Mouse (Mus musculus) cerebellum, adult 2 months (tissue): Measurements from ENCODE around the gene Fbln2.

Experiments
- CTCF ChIP-seq: fragments of 200-500 bp; IDR thresholded peaks from 2 replicates; pipeline ENCODE4 v1.5.1; 2011; ENCODE audit warnings: low read depth, mild to moderate bottlenecking, control low read depth, low read length, moderate library complexity, borderline replicate concordance; ENCODE audit not compliant: insufficient read depth
- POLR2A ChIP-seq: fragments of 200-500 bp; IDR thresholded peaks from 2 replicates; pipeline ENCODE4 v1.6.1; 2011; ENCODE audit warnings: low read length, control low read depth, borderline replicate concordance; ENCODE audit not compliant: insufficient read depth

DNA sequence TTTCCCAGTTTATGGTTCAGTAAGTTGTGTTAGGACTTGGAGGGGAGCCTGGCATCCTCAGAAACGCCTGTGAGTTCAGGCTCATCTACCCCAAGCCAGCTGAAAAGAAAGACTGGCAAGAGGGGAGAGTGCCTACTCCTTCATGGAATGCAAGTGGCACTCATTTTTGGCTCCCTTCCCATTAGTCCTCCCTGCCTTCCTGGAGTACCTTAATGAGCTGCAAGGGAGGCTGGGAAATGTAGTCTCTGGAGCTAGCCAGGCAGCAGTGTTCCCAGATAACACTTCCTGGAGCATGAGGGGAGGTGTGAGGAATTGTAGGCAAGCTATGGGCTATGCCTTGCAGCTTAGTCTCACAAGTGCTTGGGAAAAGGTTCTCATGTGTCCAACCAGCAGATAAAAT, 95.7 kb downstream of the Fbln2 start:
- TF ChIP-seq CTCF (no peak), POLR2A (no peak)
